Mouse (Mus musculus): ENCODE measurements around the gene Oxct2a. TPM values are rescaled to one million over a fixed set of nuclear protein-coding genes. Genes with fewer than 3 reads are reported as not detected.
"Not testable (repeated sequence)": the region's sequence is repeated elsewhere in the genome, so short reads cannot be mapped to it uniquely, and the experiment has no call there.

Oxct2a gene
- polyA plus RNA-seq, 1 experiment from 2014 or later = not detected

DNA sequence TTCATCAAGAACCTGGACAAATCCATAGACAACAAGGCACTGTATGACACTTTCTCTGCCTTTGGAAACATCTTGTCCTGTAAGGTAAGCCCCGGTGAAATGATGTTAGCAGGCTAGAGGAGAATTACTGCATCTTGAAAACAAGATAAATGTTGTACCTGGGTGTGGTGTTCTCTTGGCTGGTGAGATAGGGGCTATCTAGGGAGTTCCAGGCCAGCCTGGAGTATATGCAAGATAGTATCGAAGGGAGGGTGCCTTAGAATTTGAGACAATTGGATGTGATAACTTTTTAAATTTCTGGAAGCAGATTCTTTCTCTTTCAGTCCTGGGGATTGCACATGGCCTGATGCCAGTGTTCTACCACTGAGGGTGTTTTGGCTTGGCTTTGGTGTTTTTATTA, 36.6 kb downstream of the Oxct2a start:
- Histone ChIP-seq H3K4me3 (ENCODE audit: low read length) (no peak overlapping the region), H3K9me3 (ENCODE audit: control insufficient read depth, low read length) (no peaks in the 10 kb centered on the region), H3K9ac (ENCODE audit: low read length) (no peak overlapping the region), H3K4me2 (ENCODE audit: low read depth, low read length) (no peak overlapping the region), H3K4me1 (replicated peaks; ENCODE audit: control insufficient read depth, insufficient read depth, low read length) (peaks cover 19% of the 10 kb centered on the region), H3K36me3 (ENCODE audit: control insufficient read depth, insufficient read depth, low read length) (peaks cover 26% of the 10 kb centered on the region), H3K27me3 (ENCODE audit: control insufficient read depth, insufficient read depth, low read depth, low read length) (no peaks in the 10 kb centered on the region), H3K27ac (ENCODE audit: low read length) (no peak overlapping the region)
- no peak for ATAC-seq (ENCODE audit: low read depth)
- 88% methylated on average over 2 of the region's 2 CpGs for WGBS

DNA sequence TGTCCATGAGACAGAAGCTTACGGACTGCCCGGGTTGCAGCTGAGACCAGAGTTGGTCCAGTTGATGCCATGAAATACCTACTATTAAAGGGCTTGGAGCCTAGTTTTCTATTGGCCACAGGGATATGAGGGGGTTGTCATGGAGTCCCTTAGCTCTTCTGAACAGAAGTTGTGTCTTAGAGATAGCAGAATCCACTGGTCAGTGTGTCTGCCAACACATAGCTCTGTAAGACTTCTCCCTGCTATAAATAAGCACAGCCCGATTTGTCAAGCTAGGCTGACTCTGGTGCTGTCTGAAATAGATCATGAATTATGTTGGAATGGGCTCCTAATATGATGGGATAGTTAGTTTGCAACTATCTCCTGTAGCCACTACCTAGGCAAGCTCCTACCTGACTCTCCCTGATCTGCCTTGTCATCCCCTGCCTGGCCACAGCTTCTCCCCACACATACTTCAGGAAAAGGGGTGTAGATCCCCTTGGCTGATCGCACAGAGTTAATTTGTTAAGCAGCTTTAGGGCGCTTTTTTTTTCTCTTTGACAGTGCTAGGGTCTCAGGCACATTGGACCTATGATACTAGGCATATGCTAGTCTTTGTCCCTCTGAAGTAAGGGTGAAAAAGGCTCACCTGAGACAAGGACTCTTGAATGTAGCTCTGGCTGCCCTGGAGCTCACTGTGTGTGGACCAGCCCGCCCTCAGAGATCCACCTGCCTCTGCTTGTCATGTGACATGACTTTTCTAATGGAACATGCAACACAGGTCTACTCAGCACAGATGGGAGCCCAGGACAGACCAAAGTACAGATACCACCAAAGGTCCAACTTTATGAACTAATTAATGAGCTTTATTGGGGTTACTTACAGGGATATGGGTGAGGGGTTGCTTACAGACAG, 38.5 kb downstream of the Oxct2a start:
- 64% methylated on average over 6 of the region's 6 CpGs for WGBS
- Histone ChIP-seq H3K4me3 (ENCODE audit: low read length) (peak overlapping the region; percentile 50), H3K4me2 (ENCODE audit: low read depth, low read length) (peak overlapping the region; percentile 75), H3K27ac (ENCODE audit: low read length) (no peak overlapping the region), H3K4me1 (replicated peaks; ENCODE audit: control insufficient read depth, insufficient read depth, low read length) (peaks cover 19% of the 10 kb centered on the region), H3K9ac (ENCODE audit: low read length) (peak overlapping the region; percentile 53), H3K9me3 (ENCODE audit: control insufficient read depth, low read length) (no peaks in the 10 kb centered on the region), H3K36me3 (ENCODE audit: control insufficient read depth, insufficient read depth, low read length) (peaks cover 19% of the 10 kb centered on the region), H3K27me3 (ENCODE audit: control insufficient read depth, insufficient read depth, low read depth, low read length) (no peaks in the 10 kb centered on the region)
- no peak for ATAC-seq (ENCODE audit: low read depth)

DNA sequence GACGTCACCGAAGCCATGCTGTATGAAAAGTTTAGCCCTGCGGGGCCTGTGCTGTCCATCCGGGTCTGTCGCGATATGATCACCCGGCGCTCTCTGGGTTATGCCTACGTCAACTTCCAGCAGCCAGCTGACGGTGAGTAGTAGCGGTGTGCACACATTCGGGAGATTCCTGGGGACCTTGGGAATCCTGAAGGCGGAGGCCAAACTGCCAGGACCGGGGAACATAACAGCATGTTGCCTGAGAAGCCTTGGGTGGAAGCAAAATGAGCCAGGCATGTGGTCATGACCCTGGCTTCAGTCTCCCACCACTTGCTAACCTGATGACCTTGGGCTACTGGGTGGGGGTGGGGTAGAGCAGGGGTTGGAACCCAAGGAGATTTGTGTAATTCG, 39.8 kb downstream of the Oxct2a start:
- Histone ChIP-seq H3K9ac (ENCODE audit: low read length) (peak overlapping the region; percentile 53), H3K4me2 (ENCODE audit: low read depth, low read length) (peak overlapping the region; percentile 75), H3K36me3 (ENCODE audit: control insufficient read depth, insufficient read depth, low read length) (peaks cover 13% of the 10 kb centered on the region), H3K4me3 (ENCODE audit: low read length) (peak overlapping the region; percentile 50), H3K4me1 (replicated peaks; ENCODE audit: control insufficient read depth, insufficient read depth, low read length) (peaks cover 19% of the 10 kb centered on the region)
- ATAC-seq (ENCODE audit: low read depth) = peak; percentile 18; the same call in 1 of the 2 replicates
- under 1% methylated on average over 10 of the region's 15 CpGs for WGBS
- H3K27me3 ChIP-seq (ENCODE audit: control insufficient read depth, insufficient read depth, low read depth, low read length); H3K27ac ChIP-seq (ENCODE audit: low read length); H3K9me3 ChIP-seq (ENCODE audit: control insufficient read depth, low read length): not testable (repeated sequence)

DNA sequence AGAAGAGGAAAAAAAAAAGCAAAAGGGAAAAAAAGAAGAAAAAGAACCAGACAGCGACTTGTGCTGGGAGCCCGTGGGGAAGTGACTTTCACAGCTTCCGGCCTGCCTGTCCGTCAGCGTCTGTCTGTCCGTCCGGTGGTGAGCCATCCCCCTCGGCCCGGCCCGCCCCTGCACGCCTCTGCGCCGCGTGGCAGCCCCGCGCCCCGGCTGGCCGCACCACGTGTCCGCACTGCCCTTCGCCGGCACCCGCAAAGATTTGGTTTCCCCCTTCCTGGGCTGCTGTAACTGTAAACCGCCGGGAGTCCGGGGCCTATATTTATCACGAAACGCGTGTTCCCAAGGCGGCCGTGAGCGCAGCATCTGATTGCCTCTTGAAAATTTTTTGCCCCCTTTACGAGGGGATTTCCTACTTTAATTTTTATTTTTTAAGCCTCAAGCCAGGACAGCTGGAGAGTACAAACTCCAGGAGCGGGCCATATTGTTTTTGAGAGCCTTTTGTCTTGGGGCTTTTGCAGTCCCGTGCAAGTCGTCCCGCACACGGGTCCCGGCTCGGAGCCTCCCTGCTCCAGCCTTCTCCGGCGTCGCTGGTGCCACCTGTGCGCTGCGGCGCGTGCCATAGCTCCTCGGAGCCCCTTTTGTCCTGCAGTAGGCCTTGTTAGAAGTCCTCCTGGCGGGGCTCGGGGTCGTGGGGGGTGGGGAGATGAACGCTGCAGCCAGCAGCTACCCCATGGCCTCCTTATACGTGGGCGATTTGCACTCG, 40.3 kb downstream of the Oxct2a start:
- peak; percentile 68 for ATAC-seq (ENCODE audit: low read depth)
- H3K9me3 ChIP-seq (ENCODE audit: control insufficient read depth, low read length); H3K36me3 ChIP-seq (ENCODE audit: control insufficient read depth, insufficient read depth, low read length); H3K27ac ChIP-seq (ENCODE audit: low read length); H3K27me3 ChIP-seq (ENCODE audit: control insufficient read depth, insufficient read depth, low read depth, low read length): not testable (repeated sequence)
- Histone ChIP-seq H3K9ac (ENCODE audit: low read length) (peak overlapping the region; percentile 53), H3K4me2 (ENCODE audit: low read depth, low read length) (peak overlapping the region; percentile 75), H3K4me1 (replicated peaks; ENCODE audit: control insufficient read depth, insufficient read depth, low read length) (peaks cover 19% of the 10 kb centered on the region), H3K4me3 (ENCODE audit: low read length) (peak overlapping the region; percentile 50)
- under 1% methylated on average over 43 of the region's 55 CpGs for WGBS

DNA sequence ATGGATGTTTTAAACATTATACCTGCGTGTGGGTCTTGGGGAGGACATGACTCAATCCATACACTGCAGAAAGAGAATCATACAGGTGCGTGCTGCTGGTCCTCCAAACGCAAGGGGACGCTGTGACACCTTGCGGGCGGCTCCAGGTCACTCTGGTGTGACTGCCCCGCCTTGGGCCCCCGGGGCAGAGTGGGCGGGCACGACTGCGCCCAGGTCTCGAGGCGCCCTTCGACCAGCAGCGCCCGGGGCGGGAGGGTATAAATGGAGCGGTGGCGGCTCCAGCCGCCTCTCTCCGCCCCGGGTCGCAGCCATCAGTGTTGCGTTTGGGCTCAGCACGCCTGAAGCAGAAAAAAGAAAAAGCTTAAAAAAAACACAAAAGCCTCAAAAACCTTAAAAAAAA, 40.9 kb downstream of the Oxct2a start:
- peaks cover 5% of the 10 kb centered on the region for H3K36me3 ChIP-seq (ENCODE audit: control insufficient read depth, insufficient read depth, low read length)
- H3K9me3 ChIP-seq (ENCODE audit: control insufficient read depth, low read length) = no peaks in the 10 kb centered on the region
- peak overlapping the region; percentile 46; the same call in 1 of the 2 replicates for H3K27ac ChIP-seq (ENCODE audit: low read length)
- H3K9ac ChIP-seq (ENCODE audit: low read length) = peak overlapping the region; percentile 53
- peak overlapping the region; percentile 50 for H3K4me3 ChIP-seq (ENCODE audit: low read length)
- WGBS = under 1% methylated on average over 25 of the region's 25 CpGs
- ATAC-seq (ENCODE audit: low read depth) = peak; percentile 97
- H3K4me1 ChIP-seq (replicated peaks; ENCODE audit: control insufficient read depth, insufficient read depth, low read length) = peaks cover 19% of the 10 kb centered on the region
- peak overlapping the region; percentile 75 for H3K4me2 ChIP-seq (ENCODE audit: low read depth, low read length)
- H3K27me3 ChIP-seq (ENCODE audit: control insufficient read depth, insufficient read depth, low read depth, low read length) = no peaks in the 10 kb centered on the region

DNA sequence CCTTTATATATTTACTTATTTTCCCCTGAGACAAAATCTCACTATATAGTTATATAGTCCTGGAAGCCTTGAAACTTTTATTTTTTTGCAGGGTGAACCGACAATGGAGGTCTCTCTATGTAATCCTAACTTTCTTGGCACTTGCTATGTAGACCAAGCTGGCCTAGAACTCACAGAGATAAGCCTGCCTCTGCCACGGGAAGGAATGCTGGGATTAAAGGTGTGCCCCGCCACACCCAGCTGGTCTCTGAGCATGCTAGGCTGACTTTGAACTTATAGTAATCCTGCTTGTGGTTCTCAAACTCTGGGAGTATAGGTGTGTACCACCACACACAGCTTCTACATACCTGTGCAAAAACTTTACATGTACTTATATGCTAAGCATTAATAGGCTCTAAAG, 43.3 kb downstream of the Oxct2a start:
- Histone ChIP-seq H3K4me3 (ENCODE audit: low read length) (no peak overlapping the region), H3K36me3 (ENCODE audit: control insufficient read depth, insufficient read depth, low read length) (no peaks in the 10 kb centered on the region), H3K4me2 (ENCODE audit: low read depth, low read length) (no peak overlapping the region), H3K4me1 (replicated peaks; ENCODE audit: control insufficient read depth, insufficient read depth, low read length) (peaks cover 13% of the 10 kb centered on the region), H3K27me3 (ENCODE audit: control insufficient read depth, insufficient read depth, low read depth, low read length) (no peaks in the 10 kb centered on the region), H3K27ac (ENCODE audit: low read length) (no peak overlapping the region), H3K9me3 (ENCODE audit: control insufficient read depth, low read length) (no peaks in the 10 kb centered on the region), H3K9ac (ENCODE audit: low read length) (no peak overlapping the region)
- no peak for ATAC-seq (ENCODE audit: low read depth)
- 66% methylated on average over 3 of the region's 3 CpGs for WGBS

Other genes with a start within 250 kb of the Oxct2a start
- gene Bmp8b, start 218.5 kb downstream of the Oxct2a start, polyA plus RNA-seq (2015; fragmentation: Nextera tagmentation; extraction: Ambion mirVana) = 1.5 and 2.0 TPM in 2 replicates
- not detected in 2 replicates for gene Oxct2b, start 207.4 kb downstream of the Oxct2a start, polyA plus RNA-seq (2015; fragmentation: Nextera tagmentation; extraction: Ambion mirVana)
- gene Ppie, start 183.7 kb downstream of the Oxct2a start, polyA plus RNA-seq (2015; fragmentation: Nextera tagmentation; extraction: Ambion mirVana) = 93.7 and 94.7 TPM in 2 replicates
- 0.16 and 0.19 TPM in 2 replicates for gene Hpcal4, start 140.4 kb downstream of the Oxct2a start, polyA plus RNA-seq (2015; fragmentation: Nextera tagmentation; extraction: Ambion mirVana)
- gene Nt5c1a, start 122.1 kb downstream of the Oxct2a start, polyA plus RNA-seq (2015; fragmentation: Nextera tagmentation; extraction: Ambion mirVana) = 0.18 TPM in 1 of 2 replicates, not detected in the other
- gene Heyl, start 90.1 kb downstream of the Oxct2a start, polyA plus RNA-seq (2015; fragmentation: Nextera tagmentation; extraction: Ambion mirVana) = 26.2 and 31.8 TPM in 2 replicates
- gene Pabpc4, start 61.3 kb downstream of the Oxct2a start, polyA plus RNA-seq (2015; fragmentation: Nextera tagmentation; extraction: Ambion mirVana) = 25.4 and 28.2 TPM in 2 replicates
- gene Bmp8a, start 19.6 kb upstream of the Oxct2a start, polyA plus RNA-seq (2015; fragmentation: Nextera tagmentation; extraction: Ambion mirVana) = 0.41 and 0.68 TPM in 2 replicates

All from lung, embryonic 16.5 days (tissue).